25 mouse cellular contexts compared by ENCODE assay signal in genomic region chr16:34999016-34999415, GRCm38 (mm10). TPM values are rescaled to one million over a fixed set of nuclear protein-coding genes. Genes with fewer than 3 reads are reported as not detected.
DNase-seq lines count a peak whose midpoint lies in the region; ATAC-seq and TF ChIP-seq lines count a peak whose summit lies in the region.
"Had no signal": no experiment of that assay in that cellular context is flagged by ENCODE, and none has a peak within 500 bp of the region (broad histone marks: within the 10 kb centered on the region; RNA-seq: fewer than 3 reads in every experiment).

No protein-coding gene starts in this region.

- no peak for TF ChIP-seq CTCF in brain, embryonic 14.5 days (IDR thresholded peaks at IDR 0.05; ENCODE audit: borderline replicate concordance, extremely low read depth, insufficient read depth, insufficient read length)
- TF ChIP-seq CTCF in forebrain, postnatal 0 days (IDR thresholded peaks at IDR 0.05; ENCODE audit: low read depth) = no peak
- TF ChIP-seq CTCF in kidney, adult 2 months (conservative IDR thresholded peaks at IDR 0.05; ENCODE audit: insufficient read depth, insufficient read length, low read depth, low read length) = no peak

- peaks cover 20% of the 10 kb centered on the region; the same call in 1 of the 2 replicates for H3K4me1 ChIP-seq in forebrain, postnatal 0 days (ENCODE audit: insufficient read depth)
- peaks cover 21% of the 10 kb centered on the region for H3K4me1 ChIP-seq in stomach, embryonic 16.5 days (ENCODE audit: control insufficient read depth, insufficient read depth, low read length)
- peaks cover 25% of the 10 kb centered on the region for H3K4me1 ChIP-seq in kidney, adult 2 months (ENCODE audit: control insufficient read depth, insufficient read depth, low read length)

- H3K4me3 ChIP-seq in forebrain, postnatal 0 days (ENCODE audit: low read depth, low read length) = no peak overlapping the region
- H3K4me3 ChIP-seq in stomach, embryonic 16.5 days (replicated peaks; ENCODE audit: low read length) = peak overlapping the region; percentile 44
- no peak overlapping the region for H3K4me3 ChIP-seq in kidney, adult 2 months (ENCODE audit: insufficient read depth, low read depth, low read length)
- H3K4me3 ChIP-seq: heart, embryonic 12.5 days; limb, embryonic 13.5 days; lung, embryonic 15.5 days; midbrain, embryonic 10.5 days had no signal

- no peak overlapping the region for H3K27ac ChIP-seq in forebrain, postnatal 0 days (ENCODE audit: low read depth, low read length)
- 0 out of 2 replicates have a peak overlapping the region, but pooled peaks have one; percentile 39 for H3K27ac ChIP-seq in stomach, embryonic 16.5 days (ENCODE audit: low read length)
- no peak overlapping the region for H3K27ac ChIP-seq in kidney, adult 2 months (ENCODE audit: insufficient read depth, low read depth, low read length)
- H3K27ac ChIP-seq: hindbrain, embryonic 14.5 days; limb, embryonic 13.5 days; lung, embryonic 15.5 days; midbrain, embryonic 10.5 days had no signal

- H3K27me3 ChIP-seq in forebrain, postnatal 0 days (ENCODE audit: insufficient read depth, low read length) = no peaks in the 10 kb centered on the region
- H3K27me3 ChIP-seq in stomach, embryonic 16.5 days (ENCODE audit: control insufficient read depth, insufficient read depth, low read length) = peaks cover 4% of the 10 kb centered on the region; the same call in 1 of the 2 replicates
- H3K27me3 ChIP-seq in kidney, adult 2 months (replicated peaks; ENCODE audit: control insufficient read depth, insufficient read depth, low read length) = no peaks in the 10 kb centered on the region
- H3K27me3 ChIP-seq: lung, embryonic 15.5 days had no signal

- H3K9me3 ChIP-seq in forebrain, postnatal 0 days (ENCODE audit: low read length) = no peaks in the 10 kb centered on the region
- no peaks in the 10 kb centered on the region for H3K9me3 ChIP-seq in stomach, embryonic 16.5 days (replicated peaks; ENCODE audit: control insufficient read depth, low read length)
- H3K9me3 ChIP-seq: heart, embryonic 12.5 days; limb, embryonic 13.5 days; lung, embryonic 15.5 days; midbrain, embryonic 10.5 days had no signal

- WGBS in forebrain, postnatal 0 days = 53% methylated on average over 3 of the region's 3 CpGs
- WGBS in stomach, embryonic 16.5 days = 70% methylated on average over 3 of the region's 3 CpGs
- 89% methylated on average over 3 of the region's 3 CpGs for WGBS in kidney, adult 2 months

- ATAC-seq in frontal cortex, adult (ENCODE audit: low TSS enrichment) = peak; percentile 17; the same call in 1 of the 2 replicates
- peak; percentile 65 for ATAC-seq in forebrain, postnatal 0 days
- no peak for ATAC-seq in stomach, embryonic 16.5 days (ENCODE audit: insufficient read depth, low FRiP score)
- ATAC-seq: CD4-positive, CD25-positive, alpha-beta regulatory T cell, adult 4 months; midbrain, embryonic 16.5 days had no signal

- DNase-seq in frontal cortex, postnatal 14 days (ENCODE audit: low spot score in 2 of 2) = no peak
- peak; percentile 60 for DNase-seq in brain, embryonic 14.5 days (ENCODE audit: low read depth)
- peak; percentile 55 for DNase-seq in forebrain, postnatal 0 days
- no peak for DNase-seq in adrenal gland, adult 2 months
- no peak for DNase-seq in kidney, adult 2 months
- DNase-seq: adrenal gland, postnatal 36 days; cerebellum, adult 8-10 months; cerebellum, postnatal 25 days; gastrocnemius, postnatal 14 days; heart, adult 11 months; kidney, adult 9 months; kidney, postnatal 10 days; right cerebral cortex, postnatal 4 days; thymus, adult 2 months; thymus, postnatal 36 days had no signal

- no peaks in the 10 kb centered on the region for H3K36me3 ChIP-seq in forebrain, postnatal 0 days (ENCODE audit: insufficient read depth)
- no peaks in the 10 kb centered on the region for H3K36me3 ChIP-seq in stomach, embryonic 16.5 days (ENCODE audit: control insufficient read depth, insufficient read depth, low read length)
- no peaks in the 10 kb centered on the region for H3K36me3 ChIP-seq in kidney, adult 2 months (ENCODE audit: control insufficient read depth, insufficient read depth, low read length)
- H3K36me3 ChIP-seq: heart, embryonic 12.5 days; limb, embryonic 13.5 days; midbrain, embryonic 10.5 days had no signal

- no peak for TF ChIP-seq POLR2A in brain, embryonic 14.5 days (IDR thresholded peaks at IDR 0.05; ENCODE audit: borderline replicate concordance, extremely low read depth, insufficient read depth, insufficient read length, poor library complexity, severe bottlenecking)
- no peak for TF ChIP-seq POLR2A in kidney, adult 2 months (IDR thresholded peaks at IDR 0.05; ENCODE audit: low read depth, low read length)

- H3K9ac ChIP-seq in forebrain, postnatal 0 days = no peak overlapping the region
- 0 out of 2 replicates have a peak overlapping the region, but pooled peaks have one; percentile 64 for H3K9ac ChIP-seq in stomach, embryonic 16.5 days (ENCODE audit: low read length)
- H3K9ac ChIP-seq: heart, embryonic 12.5 days; hindbrain, embryonic 14.5 days; limb, embryonic 13.5 days; lung, embryonic 15.5 days had no signal

- no peak overlapping the region for H3K4me2 ChIP-seq in forebrain, postnatal 0 days (ENCODE audit: low read depth)
- peak overlapping the region; percentile 50; the same call in 1 of the 2 replicates for H3K4me2 ChIP-seq in stomach, embryonic 16.5 days (ENCODE audit: low read depth, low read length)
- H3K4me2 ChIP-seq: heart, embryonic 12.5 days; hindbrain, embryonic 14.5 days; limb, embryonic 13.5 days; liver, embryonic 11.5 days had no signal

RNA-seq across cellular contexts. Expression of gene Hacd2, which starts 23.2 kb away (rescaled TPM):
- polyA plus RNA-seq in brain, embryonic 14.5 days (2012; rRNA removed) = 18.0 and 18.4 TPM in 2 replicates
- total RNA-seq in forebrain, postnatal 0 days (2014; rRNA removed) = 13.5 and 13.9 TPM in 2 replicates
- polyA plus RNA-seq in forebrain, postnatal 0 days (2015; fragmentation: Nextera tagmentation; extraction: Ambion mirVana) = 46.3 and 50.4 TPM in 2 replicates
- polyA plus RNA-seq in stomach, embryonic 16.5 days (2015; fragmentation: Nextera tagmentation; extraction: Ambion mirVana) = 106 and 112 TPM in 2 replicates
- 10 to 100 TPM; 65.5 to 84.7 TPM for total RNA-seq in adrenal gland, adult 2 months (2021)
- 8.1 and 18.4 TPM in 2 replicates for polyA plus RNA-seq in adrenal gland, adult 2 months (2012; rRNA removed)
- 68.4 and 70.8 TPM in 2 replicates for polyA plus RNA-seq in kidney, adult 2 months (2012; rRNA removed)

Comparison
In these comparisons a context has a peak if more than half of its experiments do, and no peak if none do; other contexts are left out.
1. DNase-seq: peak in brain, embryonic 14.5 days (single experiment) and forebrain, postnatal 0 days (single experiment); none in frontal cortex, postnatal 14 days (0 of 2), adrenal gland, adult 2 months (single experiment) and kidney, adult 2 months (single experiment).